In genomic region chr12:70804989-70805388, GRCm38 (mm10) we compare ENCODE assay signal across 19 mouse cellular contexts.
"Had no signal": no experiment of that assay in that cellular context is flagged by ENCODE, and none has a peak within 500 bp of the region (broad histone marks: within the 10 kb centered on the region; RNA-seq: fewer than 3 reads in every experiment).

No protein-coding gene starts in this region.

- H3K4me3 ChIP-seq: liver, embryonic 15.5 days; lung, embryonic 15.5 days; megakaryocyte, embryonic 14.5 days; midbrain, embryonic 13.5 days; midbrain, embryonic 15.5 days; neural tube, embryonic 13.5 days; neural tube, embryonic 15.5 days; stomach, embryonic 15.5 days had no signal

- H3K36me3 ChIP-seq: liver, embryonic 15.5 days; lung, embryonic 15.5 days; midbrain, embryonic 13.5 days; midbrain, embryonic 15.5 days; neural tube, embryonic 13.5 days; neural tube, embryonic 15.5 days; stomach, embryonic 15.5 days had no signal

- H3K27ac ChIP-seq: liver, embryonic 15.5 days; lung, embryonic 15.5 days; macrophage; midbrain, embryonic 13.5 days; midbrain, embryonic 15.5 days; neural tube, embryonic 13.5 days; neural tube, embryonic 15.5 days; stomach, embryonic 15.5 days; stomach, postnatal 0 days had no signal

- H3K27me3 ChIP-seq: liver, embryonic 15.5 days; lung, embryonic 15.5 days; midbrain, embryonic 13.5 days; midbrain, embryonic 15.5 days; neural tube, embryonic 13.5 days; neural tube, embryonic 15.5 days; stomach, embryonic 15.5 days had no signal

- H3K9me3 ChIP-seq: liver, embryonic 15.5 days; lung, embryonic 15.5 days; megakaryocyte, embryonic 14.5 days; midbrain, embryonic 13.5 days; midbrain, embryonic 15.5 days; neural tube, embryonic 13.5 days; neural tube, embryonic 15.5 days; stomach, embryonic 15.5 days had no signal

- H3K4me2 ChIP-seq: liver, embryonic 15.5 days; lung, embryonic 15.5 days; midbrain, embryonic 11.5 days; midbrain, embryonic 13.5 days; midbrain, embryonic 15.5 days; neural tube, embryonic 13.5 days; neural tube, embryonic 15.5 days; stomach, embryonic 15.5 days had no signal

- H3K4me1 ChIP-seq: liver, embryonic 15.5 days; midbrain, embryonic 13.5 days; midbrain, embryonic 15.5 days; neural tube, embryonic 13.5 days; neural tube, embryonic 15.5 days; stomach, embryonic 15.5 days had no signal

- DNase-seq: liver, postnatal 0 days; lung, adult 2 months; lung, postnatal 10 days; lung, postnatal 36 days; right cerebral cortex, postnatal 14 days; thymus, adult 2 months; thymus, postnatal 14 days; thymus, postnatal 36 days had no signal

- ATAC-seq: liver, postnatal 0 days; midbrain, embryonic 13.5 days; midbrain, embryonic 15.5 days had no signal

- H3K9ac ChIP-seq: liver, embryonic 15.5 days; liver, postnatal 0 days; lung, embryonic 15.5 days; midbrain, embryonic 13.5 days; midbrain, embryonic 15.5 days; neural tube, embryonic 13.5 days; neural tube, embryonic 15.5 days; stomach, embryonic 15.5 days had no signal
